Mouse (Mus musculus): ENCODE results near the gene Med25. TPM values are rescaled to one million over a fixed set of nuclear protein-coding genes. Genes with fewer than 3 reads are reported as not detected.

Med25 gene
- polyA plus RNA-seq, 1 experiment from 2014 or later, result 62.5 TPM

GRCm38 (mm10) chr7:44919127-44919526 is 26.6 kb upstream of the Med25 start:
- ATAC-seq (no peak), DNase-seq (ENCODE audit: low spot score) (no peak)
- no peak overlapping the region for H3K9ac ChIP-seq (replicated peaks; ENCODE audit: low read depth)
- H3K36me3 ChIP-seq (ENCODE audit: insufficient read depth, low read length), result no peaks in the 10 kb centered on the region; the same call in 1 of the 2 replicates
- H3K4me3 ChIP-seq (ENCODE audit: low read depth, low read length), result no peak overlapping the region
- H3K27ac ChIP-seq (ENCODE audit: low read length), result no peak overlapping the region
- 0 out of 2 replicates have a peak, but pooled peaks cover 7% of the 10 kb centered on the region for H3K4me1 ChIP-seq (ENCODE audit: insufficient read depth, low read depth, low read length)
- H3K27me3 ChIP-seq (replicated peaks; ENCODE audit: insufficient read depth, low read length), result no peaks in the 10 kb centered on the region
- H3K9me3 ChIP-seq (ENCODE audit: low read length), result no peaks in the 10 kb centered on the region
- no peak overlapping the region for H3K4me2 ChIP-seq (replicated peaks; ENCODE audit: low read depth, low read length)
- 89% methylated on average over 5 of the region's 5 CpGs for WGBS
- no peak for TF ChIP-seq CTCF (IDR thresholded peaks at IDR 0.05)
- TF ChIP-seq EP300 (IDR thresholded peaks at IDR 0.05), result no peak

- H3K27ac ChIP-seq (ENCODE audit: low read length), result 0 out of 2 replicates have a peak overlapping the region, but pooled peaks have one; percentile 38
- H3K4me1 ChIP-seq (ENCODE audit: insufficient read depth, low read depth, low read length), result 0 out of 2 replicates have a peak, but pooled peaks cover 7% of the 10 kb centered on the region
- H3K27me3 ChIP-seq (replicated peaks; ENCODE audit: insufficient read depth, low read length), result no peaks in the 10 kb centered on the region
- H3K36me3 ChIP-seq (ENCODE audit: insufficient read depth, low read length), result no peaks in the 10 kb centered on the region; the same call in 1 of the 2 replicates
- H3K9ac ChIP-seq (replicated peaks; ENCODE audit: low read depth), result no peak overlapping the region
- TF ChIP-seq EP300 (IDR thresholded peaks at IDR 0.05) (no peak), CTCF (IDR thresholded peaks at IDR 0.05) (no peak)
- no peak overlapping the region for H3K4me2 ChIP-seq (replicated peaks; ENCODE audit: low read depth, low read length)
- H3K4me3 ChIP-seq (ENCODE audit: low read depth, low read length), result no peak overlapping the region
- H3K9me3 ChIP-seq (ENCODE audit: low read length), result no peaks in the 10 kb centered on the region
- DNase-seq (ENCODE audit: low spot score) (no peak), ATAC-seq (0 out of 2 replicates have a peak, but pooled peaks have one; percentile 20)
- WGBS, result 42% methylated on average over 3 of the region's 3 CpGs
These were observed 25.7 kb upstream of the Med25 start for GRCm38 (mm10) chr7:44918219-44918618.

- H3K4me1 ChIP-seq (ENCODE audit: insufficient read depth, low read depth, low read length), result 0 out of 2 replicates have a peak, but pooled peaks cover 7% of the 10 kb centered on the region
- no peaks in the 10 kb centered on the region for H3K27me3 ChIP-seq (replicated peaks; ENCODE audit: insufficient read depth, low read length)
- no peak for DNase-seq (ENCODE audit: low spot score)
- WGBS, result 88% methylated on average over 4 of the region's 4 CpGs
- ATAC-seq, result peak; percentile 70
- no peaks in the 10 kb centered on the region for H3K9me3 ChIP-seq (ENCODE audit: low read length)
- H3K4me2 ChIP-seq (replicated peaks; ENCODE audit: low read depth, low read length), result no peak overlapping the region
- TF ChIP-seq EP300 (IDR thresholded peaks at IDR 0.05) (no peak), CTCF (IDR thresholded peaks at IDR 0.05) (no peak)
- no peaks in the 10 kb centered on the region; the same call in 1 of the 2 replicates for H3K36me3 ChIP-seq (ENCODE audit: insufficient read depth, low read length)
- no peak overlapping the region for H3K9ac ChIP-seq (replicated peaks; ENCODE audit: low read depth)
- H3K4me3 ChIP-seq (ENCODE audit: low read depth, low read length), result no peak overlapping the region
- H3K27ac ChIP-seq (ENCODE audit: low read length), result peak overlapping the region; percentile 57; the same call in 1 of the 2 replicates
These were observed 24.4 kb upstream of the Med25 start for GRCm38 (mm10) chr7:44916881-44917280.

- no peak for TF ChIP-seq CTCF (IDR thresholded peaks at IDR 0.05)
- no peak for TF ChIP-seq EP300 (IDR thresholded peaks at IDR 0.05)
- no peak overlapping the region for H3K4me2 ChIP-seq (replicated peaks; ENCODE audit: low read depth, low read length)
- DNase-seq (ENCODE audit: low spot score) (no peak), ATAC-seq (no peak)
- no peaks in the 10 kb centered on the region for H3K9me3 ChIP-seq (ENCODE audit: low read length)
- no peak overlapping the region for H3K9ac ChIP-seq (replicated peaks; ENCODE audit: low read depth)
- 72% methylated on average over 6 of the region's 6 CpGs for WGBS
- no peaks in the 10 kb centered on the region for H3K27me3 ChIP-seq (replicated peaks; ENCODE audit: insufficient read depth, low read length)
- no peak overlapping the region for H3K4me3 ChIP-seq (ENCODE audit: low read depth, low read length)
- no peak overlapping the region for H3K27ac ChIP-seq (ENCODE audit: low read length)
- H3K4me1 ChIP-seq (ENCODE audit: insufficient read depth, low read depth, low read length), result 0 out of 2 replicates have a peak, but pooled peaks cover 7% of the 10 kb centered on the region
- H3K36me3 ChIP-seq (ENCODE audit: insufficient read depth, low read length), result peaks cover 4% of the 10 kb centered on the region; the same call in 1 of the 2 replicates
These were observed 23.7 kb upstream of the Med25 start for GRCm38 (mm10) chr7:44916191-44916590.

GRCm38 (mm10) chr7:44915314-44915713 is 22.8 kb upstream of the Med25 start:
- TF ChIP-seq CTCF (IDR thresholded peaks at IDR 0.05) (no peak), EP300 (IDR thresholded peaks at IDR 0.05) (no peak)
- Histone ChIP-seq H3K9me3 (ENCODE audit: low read length) (no peaks in the 10 kb centered on the region), H3K27me3 (replicated peaks; ENCODE audit: insufficient read depth, low read length) (no peaks in the 10 kb centered on the region), H3K27ac (ENCODE audit: low read length) (no peak overlapping the region), H3K4me1 (ENCODE audit: insufficient read depth, low read depth, low read length) (0 out of 2 replicates have a peak, but pooled peaks cover 7% of the 10 kb centered on the region), H3K4me3 (ENCODE audit: low read depth, low read length) (no peak overlapping the region), H3K36me3 (ENCODE audit: insufficient read depth, low read length) (peaks cover 7% of the 10 kb centered on the region; the same call in 1 of the 2 replicates), H3K9ac (replicated peaks; ENCODE audit: low read depth) (no peak overlapping the region), H3K4me2 (replicated peaks; ENCODE audit: low read depth, low read length) (no peak overlapping the region)
- DNase-seq (ENCODE audit: low spot score), result no peak
- no peak for ATAC-seq
- 94% methylated on average over 9 of the region's 9 CpGs for WGBS

GRCm38 (mm10) chr7:44914396-44914795 is 21.9 kb upstream of the Med25 start:
- Histone ChIP-seq H3K4me3 (ENCODE audit: low read depth, low read length) (no peak overlapping the region), H3K9ac (replicated peaks; ENCODE audit: low read depth) (no peak overlapping the region), H3K27ac (ENCODE audit: low read length) (no peak overlapping the region), H3K4me2 (replicated peaks; ENCODE audit: low read depth, low read length) (no peak overlapping the region), H3K4me1 (ENCODE audit: insufficient read depth, low read depth, low read length) (0 out of 2 replicates have a peak, but pooled peaks cover 7% of the 10 kb centered on the region), H3K27me3 (replicated peaks; ENCODE audit: insufficient read depth, low read length) (no peaks in the 10 kb centered on the region), H3K36me3 (ENCODE audit: insufficient read depth, low read length) (peaks cover 16% of the 10 kb centered on the region; the same call in 1 of the 2 replicates), H3K9me3 (ENCODE audit: low read length) (no peaks in the 10 kb centered on the region)
- 87% methylated on average over 2 of the region's 2 CpGs for whole genome bisulfite sequencing
- no peak for TF ChIP-seq CTCF (IDR thresholded peaks at IDR 0.05)
- TF ChIP-seq EP300 (IDR thresholded peaks at IDR 0.05), result no peak
- ATAC-seq (no peak), DNase-seq (ENCODE audit: low spot score) (no peak)

Measured in lung, postnatal 0 days (tissue).